Mouse (Mus musculus): ENCODE data around the gene Clec10a. TPM values are rescaled to one million over a fixed set of nuclear protein-coding genes. Genes with fewer than 3 reads are reported as not detected.

Clec10a gene
- total and polyA plus RNA-seq, 3 experiments, result 8.4 to 10.8 TPM; not detected in 1

DNA sequence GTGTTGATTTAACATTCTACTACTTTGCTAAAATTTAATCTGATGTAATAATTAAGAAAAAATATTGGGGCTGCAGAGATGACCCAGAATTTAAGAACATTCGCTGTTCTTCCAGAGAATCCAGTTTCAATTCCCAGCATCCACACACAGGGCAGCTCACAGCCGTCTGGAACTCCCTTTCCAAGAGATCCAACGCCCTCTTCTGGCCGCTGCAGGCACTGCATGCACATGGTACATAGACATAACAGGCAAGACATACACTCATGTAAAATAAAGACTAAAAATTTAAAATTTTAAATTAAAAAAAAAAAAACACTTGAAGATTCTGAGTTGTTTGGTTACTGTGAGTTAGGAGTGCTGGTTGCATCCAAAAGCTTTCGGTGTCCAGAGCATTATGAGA is 16.3 kb downstream of the Clec10a start:
- H3K36me3 ChIP-seq (ENCODE audit: control insufficient read depth in 1 of 2, insufficient read depth in 2 of 2, low read length in 2 of 2), result peaks cover 0 to 2% of the 10 kb centered on the region in 2 experiments; a peak in 1 of 4 replicates
- peak; percentile 46 for DNase-seq (ENCODE audit: low read depth, low spot score)
- peaks cover 0 to 8% of the 10 kb centered on the region in 2 experiments; a peak in 2 of 4 replicates for H3K4me1 ChIP-seq (ENCODE audit: control insufficient read depth in 1 of 2, insufficient read depth in 2 of 2, low read length in 2 of 2)

DNA sequence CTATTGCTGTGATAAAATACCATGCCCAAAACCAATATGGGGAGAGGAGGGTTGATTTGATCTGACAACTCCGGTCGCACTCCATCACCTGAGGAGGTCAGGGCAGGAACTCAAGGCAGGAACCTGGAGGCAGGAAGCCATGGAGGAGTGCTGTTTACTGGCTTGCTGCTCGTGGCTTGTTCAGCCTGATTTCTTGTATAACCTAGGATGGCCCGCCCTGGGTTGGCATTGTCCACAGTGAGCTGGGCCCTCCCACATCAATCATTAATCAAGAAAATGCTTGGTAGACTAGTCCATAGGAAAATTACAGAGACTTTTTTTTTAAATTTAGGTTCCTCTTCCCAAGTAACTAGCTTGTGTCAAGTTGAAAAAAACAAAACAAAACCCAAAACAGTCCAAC is 18.5 kb downstream of the Clec10a start:
- Histone ChIP-seq H3K4me3 (ENCODE audit: control insufficient read depth in 1 of 2, insufficient read depth in 1 of 2, low read depth in 2 of 2, low read length in 2 of 2) (no peak overlapping the region), H3K4me1 (ENCODE audit: control insufficient read depth in 1 of 2, insufficient read depth in 2 of 2, low read length in 2 of 2) (peaks cover 0 to 8% of the 10 kb centered on the region in 2 experiments; a peak in 2 of 4 replicates), H3K9me3 (replicated peaks; ENCODE audit: insufficient read depth, low read length) (no peaks in the 10 kb centered on the region), H3K27ac (ENCODE audit: control insufficient read depth, low read depth, low read length) (no peak overlapping the region), H3K27me3 (ENCODE audit: control insufficient read depth in 1 of 2, insufficient read depth in 2 of 2, low read length in 2 of 2) (no peaks in the 10 kb centered on the region), H3K9ac (ENCODE audit: control insufficient read depth, low read depth, low read length, poor library complexity, severe bottlenecking) (no peak overlapping the region), H3K79me2 (ENCODE audit: control insufficient read depth, insufficient read depth, low read length, poor library complexity) (no peaks in the 10 kb centered on the region), H3K36me3 (ENCODE audit: control insufficient read depth in 1 of 2, insufficient read depth in 2 of 2, low read length in 2 of 2) (peaks cover 0 to 2% of the 10 kb centered on the region in 2 experiments; a peak in 1 of 4 replicates)
- TF ChIP-seq EP300 (IDR thresholded peaks at IDR 0.05; ENCODE audit: low read depth in 1 of 2, low read length in 2 of 2) (no peak), ELF1 (IDR thresholded peaks at IDR 0.05; ENCODE audit: low read depth, low read length) (no peak), RCOR1 (IDR thresholded peaks at IDR 0.05; ENCODE audit: low read depth, low read length) (no peak), POLR2AphosphoS2 (IDR thresholded peaks at IDR 0.05; ENCODE audit: low read length) (no peak), MAZ (IDR thresholded peaks at IDR 0.05; ENCODE audit: low read depth, low read length) (no peak), CTCF (IDR thresholded peaks at IDR 0.05 in 2 of 3, conservative IDR thresholded peaks at IDR 0.05 in 1 of 3; ENCODE audit: control insufficient read depth in 1 of 3, insufficient read depth in 1 of 3, low read depth in 2 of 3, low read length in 3 of 3, poor library complexity in 1 of 3, severe bottlenecking in 1 of 3) (no peak), POLR2A (IDR thresholded peaks at IDR 0.05; ENCODE audit: control insufficient read depth in 1 of 2, insufficient read depth in 1 of 2, low read depth in 1 of 2, low read length in 2 of 2, poor library complexity in 1 of 2) (no peak), POLR2AphosphoS5 (IDR thresholded peaks at IDR 0.05; ENCODE audit: borderline replicate concordance, low read depth, low read length) (no peak), ZC3H11A (IDR thresholded peaks at IDR 0.05; ENCODE audit: low read depth, low read length) (no peak), BHLHE40 (IDR thresholded peaks at IDR 0.05; ENCODE audit: borderline replicate concordance, low read depth, low read length) (no peak), E2F4 (IDR thresholded peaks at IDR 0.05; ENCODE audit: borderline replicate concordance, low read depth, low read length) (no peak), MYB (IDR thresholded peaks at IDR 0.05; ENCODE audit: low read depth, low read length) (no peak), MEF2A (IDR thresholded peaks at IDR 0.05; ENCODE audit: extremely low read depth, insufficient replicate concordance, low read depth, low read length, poor library complexity, severe bottlenecking) (no peak), GATA1 (IDR thresholded peaks at IDR 0.05; ENCODE audit: low read depth, low read length) (no peak), RAD21 (IDR thresholded peaks at IDR 0.05; ENCODE audit: low read depth, low read length) (no peak), CHD2 (IDR thresholded peaks at IDR 0.05; ENCODE audit: low read length) (no peak)
- DNase-seq (ENCODE audit: low read depth, low spot score), result no peak

More for the DNA sequence above, 16.3 kb downstream of the Clec10a start:
- TF ChIP-seq BHLHE40 (IDR thresholded peaks at IDR 0.05; ENCODE audit: borderline replicate concordance, low read depth, low read length), result no peak
- peak; percentile 26; the same call in 1 of the 2 replicates for TF ChIP-seq SMC3 (IDR thresholded peaks at IDR 0.05; ENCODE audit: low read depth, low read length)
- no peak for TF ChIP-seq POLR2AphosphoS5 (IDR thresholded peaks at IDR 0.05; ENCODE audit: borderline replicate concordance, low read depth, low read length)
- peak in 2 of 3 experiments; percentile 43 to 66; a peak in 4 of 6 replicates for TF ChIP-seq CTCF (IDR thresholded peaks at IDR 0.05 in 2 of 3, conservative IDR thresholded peaks at IDR 0.05 in 1 of 3; ENCODE audit: control insufficient read depth in 1 of 3, insufficient read depth in 1 of 3, low read depth in 2 of 3, low read length in 3 of 3, poor library complexity in 1 of 3, severe bottlenecking in 1 of 3)
- no peak for TF ChIP-seq E2F4 (IDR thresholded peaks at IDR 0.05; ENCODE audit: borderline replicate concordance, low read depth, low read length)
- 0 out of 2 replicates have a peak, but pooled peaks have one; percentile 12 for TF ChIP-seq ZC3H11A (IDR thresholded peaks at IDR 0.05; ENCODE audit: low read depth, low read length)
- no peak overlapping the region for H3K9ac ChIP-seq (ENCODE audit: control insufficient read depth, low read depth, low read length, poor library complexity, severe bottlenecking)
- H3K9me3 ChIP-seq (replicated peaks; ENCODE audit: insufficient read depth, low read length), result no peaks in the 10 kb centered on the region
- no peak overlapping the region for H3K27ac ChIP-seq (ENCODE audit: control insufficient read depth, low read depth, low read length)
- H3K79me2 ChIP-seq (ENCODE audit: control insufficient read depth, insufficient read depth, low read length, poor library complexity), result no peaks in the 10 kb centered on the region
- no peaks in the 10 kb centered on the region for H3K27me3 ChIP-seq (ENCODE audit: control insufficient read depth in 1 of 2, insufficient read depth in 2 of 2, low read length in 2 of 2)
- H3K4me3 ChIP-seq (ENCODE audit: control insufficient read depth in 1 of 2, insufficient read depth in 1 of 2, low read depth in 2 of 2, low read length in 2 of 2), result no peak overlapping the region

All from MEL (cell line).